Mouse (Mus musculus): ENCODE results near the gene Prox1.

Prox1 gene

GRCm38 (mm10) chr1:190142584-190142983, 27.9 kb downstream of the Prox1 start:
- DNase-seq (ENCODE audit: low spot score): no peak

GRCm38 (mm10) chr1:190140519-190140918, 30.0 kb downstream of the Prox1 start:
- no peak for DNase-seq (ENCODE audit: low spot score)

GRCm38 (mm10) chr1:190139711-190140405, 30.7 kb downstream of the Prox1 start:
- no peak for DNase-seq (ENCODE audit: low spot score)

- DNase-seq (ENCODE audit: low spot score): no peak
Measured at GRCm38 (mm10) chr1:190137943-190138342, 32.6 kb downstream of the Prox1 start.

GRCm38 (mm10) chr1:190132897-190133296, 37.6 kb downstream of the Prox1 start:
- no peak for DNase-seq (ENCODE audit: low spot score)

GRCm38 (mm10) chr1:190130888-190131287, 39.6 kb downstream of the Prox1 start:
- no peak for DNase-seq (ENCODE audit: low spot score)

GRCm38 (mm10) chr1:190129553-190129952, 41.0 kb downstream of the Prox1 start:
- DNase-seq (ENCODE audit: low spot score): peak; percentile 75

- DNase-seq (ENCODE audit: low spot score): no peak
Measured at GRCm38 (mm10) chr1:190128674-190129322, 41.7 kb downstream of the Prox1 start.

- no peak for DNase-seq (ENCODE audit: low spot score)
Measured at GRCm38 (mm10) chr1:190127878-190128277, 42.6 kb downstream of the Prox1 start.

- no peak for DNase-seq (ENCODE audit: low spot score)
Measured at GRCm38 (mm10) chr1:190127163-190127795, 43.2 kb downstream of the Prox1 start.

GRCm38 (mm10) chr1:190124961-190125739, 45.4 kb downstream of the Prox1 start:
- no peak for DNase-seq (ENCODE audit: low spot score)

- DNase-seq (ENCODE audit: low spot score): no peak
Measured at GRCm38 (mm10) chr1:190123404-190123803, 47.1 kb downstream of the Prox1 start.

GRCm38 (mm10) chr1:190115985-190116384, 54.5 kb downstream of the Prox1 start:
- DNase-seq (ENCODE audit: low spot score): no peak

GRCm38 (mm10) chr1:190111741-190112140, 58.8 kb downstream of the Prox1 start:
- no peak for DNase-seq (ENCODE audit: low spot score)

- no peak for DNase-seq (ENCODE audit: low spot score)
Measured at GRCm38 (mm10) chr1:190107587-190107986, 62.9 kb downstream of the Prox1 start.

GRCm38 (mm10) chr1:190106674-190107420, 63.7 kb downstream of the Prox1 start:
- peak; percentile 78 for DNase-seq (ENCODE audit: low spot score)

GRCm38 (mm10) chr1:190106060-190106459, 64.5 kb downstream of the Prox1 start:
- DNase-seq (ENCODE audit: low spot score): no peak

GRCm38 (mm10) chr1:190093326-190093725, 77.2 kb downstream of the Prox1 start:
- no peak for DNase-seq (ENCODE audit: low spot score)

GRCm38 (mm10) chr1:190092076-190092475, 78.4 kb downstream of the Prox1 start:
- no peak for DNase-seq (ENCODE audit: low spot score)

GRCm38 (mm10) chr1:190088929-190089328, 81.6 kb downstream of the Prox1 start:
- DNase-seq (ENCODE audit: low spot score): no peak

- DNase-seq (ENCODE audit: low spot score): no peak
Measured at GRCm38 (mm10) chr1:190085703-190086102, 84.8 kb downstream of the Prox1 start.

Measured in yolk sac, embryonic 10.5 days (tissue).